Mouse (Mus musculus): ENCODE results near the gene Osm.

Gene Osm

DNA sequence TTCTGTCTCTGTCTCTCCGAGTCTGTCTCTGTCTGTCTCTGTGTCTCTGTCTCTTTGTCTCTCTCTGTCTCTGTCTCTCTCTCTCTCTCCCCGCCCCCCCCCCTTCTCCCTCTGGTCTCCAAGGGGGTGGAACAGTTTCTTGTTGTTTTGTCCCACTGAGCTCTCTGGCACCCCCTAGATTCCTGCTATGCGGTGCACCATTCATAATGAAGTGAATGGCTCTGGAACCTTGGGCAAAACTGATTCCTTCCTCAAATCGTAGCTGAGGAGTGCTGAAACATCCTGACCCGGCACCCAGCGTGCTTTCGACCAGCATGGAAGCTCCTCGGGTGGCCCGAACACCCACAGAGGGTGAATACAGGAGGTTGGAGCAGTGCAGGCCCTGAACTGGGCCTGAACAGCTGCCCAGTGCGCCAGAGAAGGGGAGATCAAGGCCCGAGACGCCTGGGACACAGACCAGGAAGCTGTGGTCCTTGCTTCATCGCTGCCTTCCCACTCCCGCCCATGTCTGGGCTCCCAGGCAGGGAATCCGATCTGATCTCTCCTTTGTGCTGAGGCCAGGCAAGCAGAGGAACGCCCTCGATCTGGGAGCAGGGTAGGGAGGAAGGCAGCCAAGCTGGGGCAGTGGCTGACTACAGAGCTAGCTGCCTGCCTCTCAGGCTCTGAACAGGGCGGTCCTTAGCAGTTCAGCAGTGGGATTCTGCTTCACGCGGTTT, 34.7 kb downstream of the Osm start:
- no peak for ATAC-seq (ENCODE audit: low TSS enrichment)

DNA sequence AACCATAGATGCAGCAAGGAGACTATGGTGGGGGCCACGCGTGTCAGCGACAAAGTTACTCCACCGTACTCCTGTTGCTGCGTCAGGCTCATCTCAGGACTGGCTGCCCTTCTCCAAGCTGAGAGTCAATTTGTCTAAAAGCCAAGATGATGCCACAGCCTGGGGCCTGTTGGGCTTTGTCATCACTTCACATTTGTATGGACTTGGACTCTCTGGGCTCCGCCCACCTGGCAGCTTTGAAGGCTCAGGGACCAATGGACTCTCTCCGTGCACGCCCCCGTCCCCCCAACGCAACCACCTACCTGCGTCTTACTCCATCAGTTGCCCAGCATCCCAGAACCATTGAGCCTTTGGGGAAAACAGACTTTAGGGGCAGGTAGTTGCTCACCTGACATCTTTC, 35.3 kb downstream of the Osm start:
- ATAC-seq (ENCODE audit: low TSS enrichment) = no peak

DNA sequence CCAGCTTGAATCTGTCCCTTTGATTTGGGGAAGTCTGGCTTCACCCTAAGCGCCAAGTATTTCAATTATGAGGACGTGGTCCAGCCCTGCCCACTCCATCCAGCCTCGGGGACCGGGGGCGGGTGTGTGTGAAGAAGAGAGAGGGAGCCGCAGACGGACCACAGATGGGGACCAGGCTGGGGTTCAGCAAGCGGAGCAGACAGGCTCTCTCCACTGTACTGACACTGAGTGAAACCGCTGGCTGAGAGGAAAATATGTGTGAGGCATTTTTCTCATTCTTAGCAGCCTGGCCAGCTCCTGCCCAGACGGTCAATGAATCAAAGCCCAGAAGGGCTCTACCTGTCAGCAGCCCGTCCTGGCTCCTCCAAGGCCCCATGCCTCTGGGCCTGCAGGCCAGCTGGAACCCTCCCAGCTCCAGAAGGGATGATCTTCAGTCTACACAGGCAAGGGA, 40.2 kb downstream of the Osm start:
- ATAC-seq (ENCODE audit: low TSS enrichment) = no peak

DNA sequence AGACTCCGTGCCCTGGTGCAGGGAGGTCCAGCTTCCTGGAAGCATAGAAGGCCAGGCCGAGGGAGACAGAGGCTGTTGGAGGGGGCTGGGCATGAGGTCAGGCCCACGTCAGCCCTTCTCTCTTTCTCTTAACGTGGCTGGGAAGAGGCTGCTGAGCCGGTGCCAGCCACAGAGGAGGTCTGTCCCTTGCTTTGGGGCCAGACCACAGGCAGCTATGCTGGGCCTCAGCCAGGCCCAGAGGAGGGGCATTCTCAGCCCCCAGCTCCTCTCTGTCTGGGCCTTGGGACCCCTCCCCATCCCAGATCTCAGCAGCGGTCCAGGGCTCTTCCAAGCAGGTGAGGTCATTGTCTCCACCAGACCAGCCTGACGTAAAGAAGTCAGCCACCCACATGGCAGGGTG, 43.7 kb downstream of the Osm start:
- ATAC-seq (ENCODE audit: low TSS enrichment) = no peak

DNA sequence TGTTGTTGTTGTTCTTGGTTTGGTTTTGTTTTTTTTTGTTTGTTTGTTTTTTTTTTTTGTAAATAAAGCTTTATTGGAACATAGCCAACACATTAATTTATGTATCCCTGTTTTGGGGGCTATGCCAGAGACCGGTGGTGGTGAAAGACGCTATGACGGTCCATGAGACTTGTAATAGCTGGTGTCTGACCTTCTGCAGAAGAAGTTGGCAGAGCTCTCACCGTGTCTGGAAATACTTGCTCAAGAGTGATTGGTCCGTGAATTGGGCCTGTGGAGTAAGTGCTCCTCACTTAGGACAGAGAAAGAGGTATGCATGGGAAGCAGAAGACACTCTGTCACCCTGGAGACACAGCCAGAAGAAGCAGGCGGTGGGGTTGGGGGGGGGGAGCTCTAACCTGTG, 45.6 kb downstream of the Osm start:
- ATAC-seq (ENCODE audit: low TSS enrichment) = no peak

DNA sequence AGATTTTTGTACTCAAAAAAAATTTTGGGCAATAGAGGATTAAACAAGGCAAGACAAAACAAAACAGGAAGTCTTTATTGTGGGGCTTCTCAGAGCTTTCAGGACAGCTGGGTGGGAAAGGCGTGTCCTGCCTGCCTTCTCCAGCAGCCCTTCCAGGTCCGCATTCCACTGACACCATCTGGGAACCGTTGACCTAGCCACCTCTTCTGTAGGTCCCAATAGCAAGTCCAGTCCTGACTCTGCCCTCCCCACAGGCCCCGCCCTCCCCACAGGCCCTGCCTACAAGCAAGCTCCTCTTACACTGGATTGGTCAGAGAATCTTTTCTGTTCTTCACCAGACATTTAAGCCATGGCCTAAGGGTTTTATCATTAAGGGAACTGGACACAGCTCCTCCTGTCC, 47.4 kb downstream of the Osm start:
- no peak for ATAC-seq (ENCODE audit: low TSS enrichment)

DNA sequence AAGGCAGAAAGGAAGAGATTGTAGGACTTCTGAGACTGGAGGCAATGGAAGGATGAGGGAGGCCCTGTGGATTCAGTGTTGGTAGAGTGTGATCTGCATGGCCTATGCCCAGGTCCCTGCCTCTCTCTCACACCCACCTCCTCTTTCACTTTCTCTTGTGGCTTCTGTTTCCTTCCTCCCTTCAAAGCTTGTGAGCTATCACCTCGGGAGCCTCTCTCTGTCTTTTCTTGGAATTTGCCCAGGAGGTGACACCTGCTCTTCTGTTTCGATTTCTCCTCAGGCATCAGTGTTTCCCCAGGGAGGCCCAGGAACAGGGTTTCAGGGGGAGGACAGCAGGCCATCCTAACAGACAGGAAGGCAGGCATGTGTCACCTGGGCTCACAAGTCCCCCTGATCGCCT, 53.1 kb downstream of the Osm start:
- ATAC-seq (ENCODE audit: low TSS enrichment) = no peak
